Mouse (Mus musculus) urinary bladder, postnatal 36 days (tissue): Measurements from ENCODE around the gene Tmem221.

Source experiments
- DNase-seq, 2 experiments: peaks; one replicate each; pipeline ENCODE4 v3.0.0; 2022; ENCODE audit warnings: low spot score in 2 of 2, mixed read lengths in 1 of 2

The Tmem221 gene

GRCm38 (mm10) chr8:71558071-71558957 lies at the start of gene Tmem221:
Tmem221 (minus strand) TSS chr8:71558871.
- DNase-seq = no peak

GRCm38 (mm10) chr8:71604021-71604420 lies 45.4 kb upstream of the Tmem221 start:
- no peak for DNase-seq

GRCm38 (mm10) chr8:71602666-71603334 lies 44.1 kb upstream of the Tmem221 start:
- DNase-seq = peak; percentile 75 to 86

GRCm38 (mm10) chr8:71601939-71602665 lies 43.4 kb upstream of the Tmem221 start:
- DNase-seq = no peak

GRCm38 (mm10) chr8:71598841-71599240 lies 40.2 kb upstream of the Tmem221 start:
- DNase-seq = no peak

- no peak for DNase-seq
These were observed 39.7 kb upstream of the Tmem221 start for GRCm38 (mm10) chr8:71598375-71598774.

GRCm38 (mm10) chr8:71597451-71597850 lies 38.8 kb upstream of the Tmem221 start, which contains the start of gene Fam129c:
Fam129c (plus strand) TSS chr8:71597648.
- no peak for DNase-seq

GRCm38 (mm10) chr8:71596798-71597197 lies 38.1 kb upstream of the Tmem221 start:
- DNase-seq = no peak

- no peak for DNase-seq
These were observed 37.7 kb upstream of the Tmem221 start for GRCm38 (mm10) chr8:71596384-71596783.

- DNase-seq = peak; percentile 82 to 87
These were observed 37.2 kb upstream of the Tmem221 start for GRCm38 (mm10) chr8:71595862-71596261.

- no peak for DNase-seq
These were observed 35.7 kb upstream of the Tmem221 start for GRCm38 (mm10) chr8:71594324-71594722.

- no peak for DNase-seq
These were observed 35.1 kb upstream of the Tmem221 start for GRCm38 (mm10) chr8:71593556-71594323.

GRCm38 (mm10) chr8:71592374-71593170 lies 33.9 kb upstream of the Tmem221 start:
- peak in 1 of 2 experiments; percentile 76 for DNase-seq

GRCm38 (mm10) chr8:71591471-71592373 lies 33.1 kb upstream of the Tmem221 start, which contains the start of gene Pgls:
Pgls (plus strand) TSS chr8:71592176.
- DNase-seq = peak; percentile 88 to 94

- DNase-seq = no peak
These were observed 32.3 kb upstream of the Tmem221 start for GRCm38 (mm10) chr8:71591017-71591416.

GRCm38 (mm10) chr8:71588762-71589161 lies 30.1 kb upstream of the Tmem221 start:
- DNase-seq = no peak

- DNase-seq = no peak
These were observed 28.2 kb upstream of the Tmem221 start for GRCm38 (mm10) chr8:71586891-71587290.

GRCm38 (mm10) chr8:71580201-71580600 lies 21.5 kb upstream of the Tmem221 start:
- no peak for DNase-seq

- no peak for DNase-seq
These were observed 20.8 kb upstream of the Tmem221 start for GRCm38 (mm10) chr8:71579476-71579875.
